Mouse (Mus musculus): ENCODE results near the gene Fastk. TPM values are rescaled to one million over a fixed set of nuclear protein-coding genes. Genes with fewer than 3 reads are reported as not detected.

Gene Fastk
- polyA plus RNA-seq, 1 experiment from 2014 or later = 96.6 TPM

DNA sequence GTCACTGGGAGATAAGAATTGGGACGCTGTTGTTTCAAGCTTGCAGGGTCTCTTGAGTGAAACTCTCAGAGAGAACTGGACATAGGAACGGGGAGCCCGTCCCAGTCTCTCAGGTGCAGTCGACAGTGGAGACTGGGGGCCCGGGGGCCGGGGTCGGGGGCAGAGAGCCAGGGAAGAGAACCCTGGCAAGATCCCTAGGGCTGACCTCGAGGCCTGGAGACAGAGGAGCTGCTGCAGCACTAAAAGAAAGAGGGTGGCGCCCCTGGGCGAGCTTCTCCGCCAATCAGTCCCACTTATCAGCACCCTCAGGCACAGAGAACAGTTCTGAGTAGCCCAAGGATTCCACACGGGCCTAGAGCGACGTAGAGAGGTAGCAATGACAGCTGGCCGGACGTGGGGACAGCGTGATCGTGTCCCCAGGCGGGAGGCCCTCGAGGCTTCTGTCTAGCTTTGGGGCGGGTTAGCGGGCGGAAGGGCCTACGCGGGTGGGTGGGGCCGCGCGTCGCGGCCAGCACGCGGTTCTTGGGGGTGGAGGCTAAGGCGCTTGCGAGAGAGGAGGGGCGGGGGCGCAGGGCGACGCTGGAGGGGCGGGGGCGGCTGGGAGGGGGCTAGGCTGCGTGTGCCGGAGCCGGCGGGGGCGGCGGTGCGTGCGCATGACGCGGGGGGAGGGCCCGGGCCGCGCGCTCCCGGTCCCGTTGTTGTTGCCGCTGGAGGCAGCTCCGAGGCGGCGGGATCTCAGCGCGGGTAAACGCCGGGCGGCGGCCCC, 6.4 kb upstream of the Fastk start:
- Histone ChIP-seq H3K27ac (peak overlapping the region; percentile 90), H3K4me2 (peak overlapping the region; percentile 82), H3K9ac (peak overlapping the region; percentile 88), H3K36me3 (replicated peaks) (no peaks in the 10 kb centered on the region), H3K9me3 (no peaks in the 10 kb centered on the region), H3K4me1 (peaks cover 55% of the 10 kb centered on the region), H3K27me3 (replicated peaks) (no peaks in the 10 kb centered on the region), H3K4me3 (peak overlapping the region; percentile 87)
- ATAC-seq (replicated peaks) = peak; percentile 66
- WGBS = 1% methylated on average over 66 of the region's 66 CpGs

- H3K27ac ChIP-seq = peak within 1 kb of the TSS; percentile 51
- peak; percentile 59 for ATAC-seq (replicated peaks)
- H3K4me2 ChIP-seq = peak within 1 kb of the TSS; percentile 89
- H3K9me3 ChIP-seq = no peaks in the 10 kb centered on the region
- WGBS = 2% methylated on average over 32 of the region's 34 CpGs
- H3K4me3 ChIP-seq = peak within 1 kb of the TSS; percentile 60
- 0 out of 2 replicates have a peak, but pooled peaks cover 3% of the 10 kb centered on the region for H3K36me3 ChIP-seq (replicated peaks)
- no peaks in the 10 kb centered on the region for H3K27me3 ChIP-seq (replicated peaks)
- peak within 1 kb of the TSS; percentile 63 for H3K9ac ChIP-seq
- peaks cover 39% of the 10 kb centered on the region for H3K4me1 ChIP-seq
Measured at GRCm38 (mm10) chr5:24447624-24448298, 2.7 kb upstream of the Fastk start, which contains the start of gene Tmub1. Gene Tmub1, minus strand, starts transcription at chr5:24447854.

- H3K9ac ChIP-seq = no peak overlapping the region
- H3K4me2 ChIP-seq = peak overlapping the region; percentile 89
- no peak overlapping the region for H3K4me3 ChIP-seq
- H3K27ac ChIP-seq = no peak overlapping the region
- no peak for ATAC-seq (replicated peaks)
- no peaks in the 10 kb centered on the region for H3K9me3 ChIP-seq
- H3K36me3 ChIP-seq (replicated peaks) = 0 out of 2 replicates have a peak, but pooled peaks cover 3% of the 10 kb centered on the region
- H3K4me1 ChIP-seq = peaks cover 39% of the 10 kb centered on the region
- WGBS = 92% methylated on average over 7 of the region's 7 CpGs
- H3K27me3 ChIP-seq (replicated peaks) = no peaks in the 10 kb centered on the region
Measured at GRCm38 (mm10) chr5:24446630-24447029, 1.5 kb upstream of the Fastk start.

- Histone ChIP-seq H3K36me3 (replicated peaks) (0 out of 2 replicates have a peak, but pooled peaks cover 3% of the 10 kb centered on the region), H3K9ac (peak overlapping the region; percentile 90), H3K27me3 (replicated peaks) (no peaks in the 10 kb centered on the region), H3K4me2 (peak overlapping the region; percentile 96), H3K9me3 (no peaks in the 10 kb centered on the region), H3K27ac (peak overlapping the region; percentile 88), H3K4me3 (peak overlapping the region; percentile 74), H3K4me1 (peaks cover 36% of the 10 kb centered on the region)
- 0 out of 2 replicates have a peak, but pooled peaks have one; percentile 0 for ATAC-seq (replicated peaks)
- 57% methylated on average over 20 of the region's 20 CpGs for whole genome bisulfite sequencing
Measured at GRCm38 (mm10) chr5:24445428-24446080, 467 bp upstream of the Fastk start.

GRCm38 (mm10) chr5:24443927-24444326, 1.2 kb downstream of the Fastk start:
- H3K4me2 ChIP-seq = peak overlapping the region; percentile 96
- peaks cover 36% of the 10 kb centered on the region for H3K4me1 ChIP-seq
- H3K4me3 ChIP-seq = peak overlapping the region; percentile 74
- 0 out of 2 replicates have a peak, but pooled peaks cover 3% of the 10 kb centered on the region for H3K36me3 ChIP-seq (replicated peaks)
- H3K27me3 ChIP-seq (replicated peaks) = no peaks in the 10 kb centered on the region
- H3K9ac ChIP-seq = peak overlapping the region; percentile 90
- 85% methylated on average over 12 of the region's 12 CpGs for WGBS
- no peak for ATAC-seq (replicated peaks)
- no peaks in the 10 kb centered on the region for H3K9me3 ChIP-seq
- H3K27ac ChIP-seq = no peak overlapping the region

DNA sequence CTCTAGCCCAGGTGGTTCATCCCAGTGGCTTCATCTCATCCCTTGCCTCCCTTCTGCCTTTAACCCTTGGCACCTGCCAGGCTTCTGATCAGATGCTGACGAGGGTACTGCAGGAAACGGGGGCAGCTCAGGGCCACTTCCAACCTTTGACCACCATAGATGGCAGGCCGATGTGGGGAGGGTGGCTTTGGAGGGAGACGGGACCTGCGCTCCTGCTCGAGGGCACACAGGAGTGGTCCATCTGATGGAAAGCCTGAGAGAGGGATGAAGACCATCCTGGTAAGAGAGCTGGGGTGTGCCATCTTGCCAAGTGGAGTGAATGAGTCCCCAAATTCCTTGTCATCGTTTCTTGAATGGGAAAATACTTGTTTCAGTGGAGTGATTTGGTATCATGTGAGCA, 1.9 kb downstream of the Fastk start:
- Histone ChIP-seq H3K9me3 (no peaks in the 10 kb centered on the region), H3K4me1 (peaks cover 35% of the 10 kb centered on the region), H3K4me2 (no peak overlapping the region), H3K9ac (no peak overlapping the region), H3K27me3 (replicated peaks) (no peaks in the 10 kb centered on the region), H3K4me3 (no peak overlapping the region), H3K36me3 (replicated peaks) (0 out of 2 replicates have a peak, but pooled peaks cover 3% of the 10 kb centered on the region), H3K27ac (no peak overlapping the region)
- no peak for ATAC-seq (replicated peaks)
- WGBS = 91% methylated on average over 7 of the region's 7 CpGs

- WGBS = 85% methylated on average over 9 of the region's 9 CpGs
- Histone ChIP-seq H3K4me3 (no peak overlapping the region), H3K4me1 (peaks cover 26% of the 10 kb centered on the region), H3K9me3 (no peaks in the 10 kb centered on the region), H3K4me2 (no peak overlapping the region), H3K9ac (no peak overlapping the region), H3K27ac (no peak overlapping the region), H3K27me3 (replicated peaks) (no peaks in the 10 kb centered on the region), H3K36me3 (replicated peaks) (0 out of 2 replicates have a peak, but pooled peaks cover 3% of the 10 kb centered on the region)
- ATAC-seq (replicated peaks) = no peak
Measured at GRCm38 (mm10) chr5:24442029-24442428, 3.1 kb downstream of the Fastk start.

DNA sequence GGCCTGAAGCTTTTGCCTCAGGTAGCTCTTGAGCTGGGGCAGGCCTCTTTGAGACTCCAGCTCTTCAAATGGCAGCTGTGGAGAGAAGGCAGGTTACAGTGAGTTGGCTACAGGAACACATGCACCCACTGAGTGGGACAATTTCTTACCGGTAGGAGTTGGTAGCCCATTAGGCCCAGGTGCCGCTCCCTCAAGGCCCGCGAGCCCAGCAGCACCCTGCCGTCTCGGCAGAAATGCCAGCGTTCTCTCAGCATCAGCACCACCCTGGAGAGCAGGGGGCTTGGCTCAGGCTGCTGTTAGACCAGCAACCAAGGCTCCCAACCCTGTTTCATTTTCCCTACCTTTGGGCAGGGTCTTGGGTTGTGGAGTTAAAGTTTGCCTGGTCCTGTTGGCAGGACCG, 3.9 kb downstream of the Fastk start:
- Histone ChIP-seq H3K36me3 (replicated peaks) (0 out of 2 replicates have a peak, but pooled peaks cover 3% of the 10 kb centered on the region), H3K27ac (no peak overlapping the region), H3K9ac (no peak overlapping the region), H3K4me1 (peaks cover 20% of the 10 kb centered on the region), H3K4me3 (no peak overlapping the region), H3K27me3 (replicated peaks) (no peaks in the 10 kb centered on the region), H3K4me2 (no peak overlapping the region), H3K9me3 (no peaks in the 10 kb centered on the region)
- no peak for ATAC-seq (replicated peaks)
- WGBS = 91% methylated on average over 8 of the region's 8 CpGs

GRCm38 (mm10) chr5:24433993-24434392, 11.1 kb downstream of the Fastk start:
- WGBS = 89% methylated on average over 8 of the region's 8 CpGs
- H3K36me3 ChIP-seq (replicated peaks) = 0 out of 2 replicates have a peak, but pooled peaks cover 12% of the 10 kb centered on the region
- ATAC-seq (replicated peaks) = no peak

GRCm38 (mm10) chr5:24428596-24428995, 16.5 kb downstream of the Fastk start:
- 0 out of 2 replicates have a peak overlapping the region, but pooled peaks have one; percentile 25 for H3K4me2 ChIP-seq
- no peak for ATAC-seq (replicated peaks)
- H3K27ac ChIP-seq = no peak overlapping the region
- H3K9me3 ChIP-seq = no peaks in the 10 kb centered on the region
- 0 out of 2 replicates have a peak, but pooled peaks cover 8% of the 10 kb centered on the region for H3K36me3 ChIP-seq (replicated peaks)
- 18% methylated on average over 9 of the region's 9 CpGs for WGBS
- H3K9ac ChIP-seq = no peak overlapping the region
- peaks cover 46% of the 10 kb centered on the region for H3K4me1 ChIP-seq
- H3K27me3 ChIP-seq (replicated peaks) = peaks cover 7% of the 10 kb centered on the region; the same call in 1 of the 2 replicates
- no peak overlapping the region for H3K4me3 ChIP-seq

More at GRCm38 (mm10) chr5:24433993-24434392, 11.1 kb downstream of the Fastk start:
- no peaks in the 10 kb centered on the region for H3K4me1 ChIP-seq
- H3K9ac ChIP-seq = no peak overlapping the region
- H3K4me3 ChIP-seq = no peak overlapping the region
- no peaks in the 10 kb centered on the region for H3K9me3 ChIP-seq
- H3K27ac ChIP-seq = no peak overlapping the region
- no peaks in the 10 kb centered on the region for H3K27me3 ChIP-seq (replicated peaks)
- H3K4me2 ChIP-seq = no peak overlapping the region

GRCm38 (mm10) chr5:24427981-24428402, 17.1 kb downstream of the Fastk start:
- 9% methylated on average over 15 of the region's 15 CpGs for WGBS
- Histone ChIP-seq H3K36me3 (replicated peaks) (0 out of 2 replicates have a peak, but pooled peaks cover 8% of the 10 kb centered on the region), H3K4me2 (peak overlapping the region; percentile 25; the same call in 1 of the 2 replicates)

GRCm38 (mm10) chr5:24427285-24427633, 17.8 kb downstream of the Fastk start:
- Histone ChIP-seq H3K4me2 (no peak overlapping the region), H3K9ac (no peak overlapping the region), H3K4me1 (peaks cover 54% of the 10 kb centered on the region), H3K27me3 (replicated peaks) (peaks cover 7% of the 10 kb centered on the region; the same call in 1 of the 2 replicates), H3K4me3 (no peak overlapping the region), H3K27ac (no peak overlapping the region), H3K9me3 (no peaks in the 10 kb centered on the region), H3K36me3 (replicated peaks) (0 out of 2 replicates have a peak, but pooled peaks cover 3% of the 10 kb centered on the region)
- ATAC-seq (replicated peaks) = no peak
- WGBS = 17% methylated on average over 12 of the region's 12 CpGs

More at GRCm38 (mm10) chr5:24427981-24428402, 17.1 kb downstream of the Fastk start:
- H3K4me3 ChIP-seq = no peak overlapping the region
- ATAC-seq (replicated peaks) = no peak
- H3K27ac ChIP-seq = no peak overlapping the region
- H3K9ac ChIP-seq = no peak overlapping the region
- peaks cover 7% of the 10 kb centered on the region; the same call in 1 of the 2 replicates for H3K27me3 ChIP-seq (replicated peaks)
- H3K9me3 ChIP-seq = no peaks in the 10 kb centered on the region
- H3K4me1 ChIP-seq = peaks cover 46% of the 10 kb centered on the region

All from midbrain, embryonic 15.5 days (tissue).